Mouse (Mus musculus): ENCODE measurements around the gene Lrrc26.

DNA sequence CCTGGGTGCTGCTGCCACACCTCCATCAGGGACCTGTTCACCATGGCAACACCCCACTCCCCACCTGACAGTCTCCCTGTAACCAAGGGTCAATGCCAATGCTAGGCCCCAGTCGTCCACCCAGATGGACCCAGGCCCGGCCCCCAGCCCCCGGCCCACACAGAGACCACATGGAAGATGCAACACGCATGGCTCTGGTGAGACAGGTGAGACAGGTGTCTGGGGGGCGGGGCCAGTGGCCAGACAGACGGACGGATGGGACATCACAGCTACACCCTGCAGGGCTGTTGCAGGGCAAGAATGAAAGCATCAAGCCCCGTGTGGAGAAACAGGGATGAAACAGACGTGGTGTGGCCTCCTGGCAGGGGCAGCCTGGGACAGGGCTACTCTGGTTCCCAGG is 4.0 kb downstream of the Lrrc26 start:
- TF ChIP-seq POLR2A (IDR thresholded peaks at IDR 0.05; ENCODE audit: low read depth, low read length), result no peak
- TF ChIP-seq CTCF (IDR thresholded peaks at IDR 0.05; ENCODE audit: extremely low read depth, insufficient read length, insufficient replicate concordance, low read depth, low read length), result no peak
